Mouse (Mus musculus) cerebellum, adult 2 months (tissue): ENCODE data around the gene Lrrc75a.

Experiments
- CTCF ChIP-seq: fragments of 200-500 bp; IDR thresholded peaks from 2 replicates; pipeline ENCODE4 v1.5.1; 2011; ENCODE audit warnings: low read depth, mild to moderate bottlenecking, control low read depth, low read length, moderate library complexity, borderline replicate concordance; ENCODE audit not compliant: insufficient read depth
- POLR2A ChIP-seq: fragments of 200-500 bp; IDR thresholded peaks from 2 replicates; pipeline ENCODE4 v1.6.1; 2011; ENCODE audit warnings: low read length, control low read depth, borderline replicate concordance; ENCODE audit not compliant: insufficient read depth

DNA sequence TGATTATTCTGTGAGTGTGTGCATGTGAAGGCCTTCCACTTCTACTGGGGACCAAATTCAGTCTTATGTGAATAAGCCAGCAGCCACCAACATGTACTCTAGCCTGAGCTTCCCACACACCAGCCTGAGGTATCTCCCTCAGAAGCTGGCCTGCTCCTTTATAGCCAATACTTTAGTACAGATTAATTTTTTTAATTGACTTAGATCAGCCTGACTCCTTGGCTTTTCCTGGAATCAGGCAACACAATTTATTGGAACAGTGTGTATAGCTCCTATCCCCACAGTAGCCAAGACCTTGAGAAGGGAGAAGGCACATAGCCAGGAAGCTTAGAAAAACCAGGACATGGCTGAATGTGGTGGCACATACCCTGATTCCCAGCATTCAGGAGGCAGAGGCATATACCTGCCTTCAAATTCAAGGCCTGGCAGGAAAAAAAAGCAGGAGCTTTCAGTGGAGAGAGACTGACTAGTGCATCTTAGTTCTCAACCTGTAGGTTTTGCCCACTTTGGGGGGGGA, 92.4 kb downstream of the Lrrc75a start:
- TF ChIP-seq CTCF (no peak), POLR2A (no peak)
